In the genomic region with DNA sequence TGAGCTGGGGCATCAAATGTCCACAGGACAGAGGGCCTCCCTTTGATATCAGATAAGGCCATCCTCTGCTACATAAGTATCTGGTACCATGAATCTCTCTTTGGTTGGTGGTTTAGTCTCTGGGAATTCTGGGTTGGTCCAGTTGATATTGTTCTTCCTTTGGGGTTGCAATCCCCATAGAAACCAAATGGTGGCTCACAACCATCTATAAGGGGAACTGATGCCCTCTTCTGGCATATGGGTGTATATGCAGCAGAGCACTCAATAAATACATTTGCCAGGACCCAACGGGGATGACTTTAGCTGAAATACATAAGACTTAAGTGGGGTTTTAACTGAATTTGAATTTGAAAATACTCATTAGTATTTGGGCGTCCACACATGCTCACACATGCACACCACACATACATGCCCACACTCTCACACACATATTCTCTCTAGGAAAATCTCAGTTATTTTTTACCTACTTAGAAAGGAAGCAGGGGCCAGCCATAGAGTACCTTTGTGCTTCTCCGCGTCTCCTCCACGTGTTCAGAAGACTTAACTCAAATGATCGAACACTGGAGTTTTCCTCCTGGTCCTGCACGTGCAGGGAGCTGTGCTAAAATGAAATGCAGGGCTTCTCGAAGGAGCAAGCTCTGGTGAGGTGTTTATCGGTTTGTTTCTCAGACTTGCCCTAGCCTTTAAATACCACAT, we compare ENCODE assay signal across 9 mouse cellular contexts. TPM values are rescaled to one million over a fixed set of nuclear protein-coding genes. Genes with fewer than 3 reads are reported as not detected.
DNase-seq lines count a peak whose midpoint lies in the region; ATAC-seq and TF ChIP-seq lines count a peak whose summit lies in the region.
"Had no signal": no experiment of that assay in that cellular context is flagged by ENCODE, and none has a peak within 500 bp of the region (broad histone marks: within the 10 kb centered on the region; RNA-seq: fewer than 3 reads in every experiment).

No protein-coding gene starts in this region.

- H3K36me3 ChIP-seq in E14TG2a.4 (ENCODE audit: insufficient read depth, low read length): peaks cover 49% of the 10 kb centered on the region
- H3K36me3 ChIP-seq: liver, embryonic 15.5 days had no signal

- ATAC-seq in cerebellum, adult (ENCODE audit: insufficient number of reproducible peaks, low FRiP score, low TSS enrichment): peak; percentile 59; the same call in 1 of the 2 replicates
- peak; percentile 73 for ATAC-seq in common myeloid progenitor, adult 5-6 weeks (replicated peaks; ENCODE audit: low read depth, poor library complexity, severe bottlenecking)

- no peaks in the 10 kb centered on the region for H3K9me3 ChIP-seq in E14TG2a.4 (ENCODE audit: low read length)
- H3K9me3 ChIP-seq: liver, embryonic 15.5 days had no signal

- DNase-seq in cerebellum, adult 8-10 months: no peak
- peak; percentile 53 to 58 for DNase-seq in heart, adult 9 months (ENCODE audit: low spot score in 2 of 2)
- DNase-seq in kidney, postnatal 10 days: peak; percentile 76
- DNase-seq in lung, postnatal 14 days: peak; percentile 73
- DNase-seq in spleen, postnatal 10 days (ENCODE audit: low spot score in 2 of 2): peak; percentile 29 to 64

- no peaks in the 10 kb centered on the region for H3K27me3 ChIP-seq in E14TG2a.4 (ENCODE audit: insufficient read depth, low read length)
- H3K27me3 ChIP-seq: liver, embryonic 15.5 days had no signal

- peak overlapping the region; percentile 74 for H3K4me3 ChIP-seq in E14TG2a.4 (replicated peaks; ENCODE audit: low read length)
- H3K4me3 ChIP-seq: liver, embryonic 15.5 days had no signal

- peaks cover 68% of the 10 kb centered on the region for H3K4me1 ChIP-seq in E14TG2a.4 (replicated peaks; ENCODE audit: low read depth, low read length)

- peak; percentile 96 for TF ChIP-seq CTCF in E14TG2a.4 (conservative IDR thresholded peaks at IDR 0.05; ENCODE audit: low read length)

RNA-seq across cellular contexts. Expression of a gene that starts 11.5 kb away (rescaled TPM):
- total RNA-seq in common myeloid progenitor, adult 5-6 weeks (2017): 6.6 and 13.0 TPM in 2 replicates

RNA-seq across cellular contexts. Expression of a gene that starts 36.4 kb away (rescaled TPM):
- total RNA-seq in common myeloid progenitor, adult 5-6 weeks (2017): not detected in 2 replicates
